Mouse (Mus musculus): ENCODE results near the gene Spcs2. TPM values are rescaled to one million over a fixed set of nuclear protein-coding genes. Genes with fewer than 3 reads are reported as not detected.
"Not testable (repeated sequence)": the region's sequence is repeated elsewhere in the genome, so short reads cannot be mapped to it uniquely, and the experiment has no call there.

Gene Spcs2
- polyA plus RNA-seq, 1 experiment from 2014 or later, result 344 TPM

DNA sequence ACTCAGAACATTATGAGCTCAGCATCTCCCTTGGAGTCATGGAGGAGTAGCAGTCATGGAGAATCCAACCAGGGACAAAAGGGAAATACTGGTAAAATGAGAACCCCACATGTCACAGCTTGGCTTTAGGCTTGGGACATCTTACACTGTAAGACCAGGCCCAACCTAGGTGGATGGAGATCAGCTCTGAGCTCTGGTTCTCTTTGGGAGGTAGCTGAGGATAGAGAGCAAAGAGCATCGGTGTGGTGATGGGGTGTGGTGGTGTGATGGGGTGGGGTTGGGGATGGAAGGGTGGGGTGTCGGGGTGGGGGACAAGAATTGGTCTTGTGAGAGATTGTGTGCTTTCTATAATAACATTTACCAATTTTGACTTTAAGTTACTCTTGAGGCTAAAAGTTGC, 52.4 kb downstream of the Spcs2 start:
- H3K27ac ChIP-seq, result no peak overlapping the region
- no peak overlapping the region for H3K9ac ChIP-seq
- no peak for ATAC-seq (ENCODE audit: low FRiP score)
- H3K27me3 ChIP-seq, result no peaks in the 10 kb centered on the region
- H3K4me2 ChIP-seq, result no peak overlapping the region
- WGBS, result 97% methylated on average over 2 of the region's 2 CpGs
- no peak overlapping the region for H3K4me3 ChIP-seq
- peaks cover 9% of the 10 kb centered on the region for H3K36me3 ChIP-seq
- H3K9me3 ChIP-seq, result no peaks in the 10 kb centered on the region
- H3K4me1 ChIP-seq (replicated peaks), result no peaks in the 10 kb centered on the region

DNA sequence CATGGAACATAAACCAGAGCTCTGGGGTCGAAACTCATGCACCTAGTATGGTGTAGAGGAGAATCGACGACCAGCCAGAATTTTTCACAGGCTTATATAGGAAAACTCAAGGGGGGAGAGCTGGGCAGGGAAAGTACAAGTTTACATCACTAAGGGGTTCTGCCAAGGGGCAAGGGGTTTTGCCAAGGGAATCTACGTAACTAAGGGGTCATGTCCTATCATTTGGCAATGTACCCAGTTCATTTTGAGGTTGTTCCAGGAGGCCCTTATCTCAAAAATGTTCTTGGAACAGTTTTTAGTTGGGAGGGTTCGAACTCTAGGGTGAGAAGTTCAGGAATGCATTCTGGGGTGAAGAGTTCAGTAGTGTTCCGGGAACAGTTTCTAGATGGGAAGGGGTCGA, 56.2 kb downstream of the Spcs2 start:
- WGBS, result 89% methylated on average over 7 of the region's 7 CpGs
- H3K9ac ChIP-seq; H3K27ac ChIP-seq; H3K27me3 ChIP-seq; H3K4me1 ChIP-seq (replicated peaks); H3K4me3 ChIP-seq; H3K4me2 ChIP-seq; H3K9me3 ChIP-seq; ATAC-seq (ENCODE audit: low FRiP score); H3K36me3 ChIP-seq: not testable (repeated sequence)

DNA sequence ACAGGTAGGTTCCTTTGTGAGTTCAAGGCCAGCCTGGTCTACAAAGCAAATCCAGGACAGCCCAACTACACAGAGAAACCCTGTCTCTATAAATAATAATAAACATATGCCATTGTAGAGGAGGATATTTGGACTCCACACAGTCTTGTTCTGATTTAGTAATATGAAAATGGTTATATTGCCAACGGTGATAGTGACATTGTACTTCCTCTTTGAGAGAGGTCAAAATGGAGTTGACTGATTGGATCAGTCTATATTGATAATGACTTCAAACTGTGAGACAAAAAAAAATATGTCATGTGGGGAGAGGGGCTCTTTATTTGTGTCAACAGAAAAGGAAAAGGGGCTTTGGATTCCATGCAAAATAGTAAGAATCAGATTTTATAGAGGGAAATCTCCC, 57.9 kb downstream of the Spcs2 start:
- H3K4me1 ChIP-seq (replicated peaks), result no peaks in the 10 kb centered on the region

DNA sequence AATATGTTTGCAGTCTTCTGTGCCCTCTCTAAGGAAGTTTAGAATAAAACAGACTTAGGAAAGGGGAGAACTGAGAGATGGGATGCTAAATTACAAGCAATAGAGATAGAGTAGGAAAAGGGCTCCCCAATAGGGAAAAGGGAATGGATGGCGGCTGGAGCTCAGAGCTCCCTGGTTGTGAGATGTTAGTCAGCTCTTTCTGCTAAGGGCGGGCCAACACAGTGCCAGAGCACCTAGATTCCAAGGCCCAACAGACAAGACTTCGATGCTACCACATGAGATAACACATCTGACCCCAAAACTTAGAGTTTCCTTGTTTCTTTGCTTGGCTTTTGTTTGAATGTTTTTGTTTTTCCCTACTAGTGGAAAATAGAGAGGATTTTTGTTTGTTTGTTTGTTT, 59.2 kb downstream of the Spcs2 start:
- not testable (repeated sequence) for H3K27ac ChIP-seq; H3K9me3 ChIP-seq; H3K4me3 ChIP-seq; H3K4me1 ChIP-seq (replicated peaks); H3K36me3 ChIP-seq; ATAC-seq (ENCODE audit: low FRiP score); H3K9ac ChIP-seq; H3K27me3 ChIP-seq; H3K4me2 ChIP-seq
- WGBS, result 84% methylated on average over 3 of the region's 3 CpGs

More for the DNA sequence above, 57.9 kb downstream of the Spcs2 start:
- Histone ChIP-seq H3K9me3 (no peaks in the 10 kb centered on the region), H3K4me2 (no peak overlapping the region), H3K36me3 (no peaks in the 10 kb centered on the region), H3K4me3 (no peak overlapping the region), H3K27ac (no peak overlapping the region), H3K9ac (no peak overlapping the region), H3K27me3 (no peaks in the 10 kb centered on the region)
- 89% methylated on average over 1 of the region's 1 CpGs for WGBS
- ATAC-seq (ENCODE audit: low FRiP score), result no peak

DNA sequence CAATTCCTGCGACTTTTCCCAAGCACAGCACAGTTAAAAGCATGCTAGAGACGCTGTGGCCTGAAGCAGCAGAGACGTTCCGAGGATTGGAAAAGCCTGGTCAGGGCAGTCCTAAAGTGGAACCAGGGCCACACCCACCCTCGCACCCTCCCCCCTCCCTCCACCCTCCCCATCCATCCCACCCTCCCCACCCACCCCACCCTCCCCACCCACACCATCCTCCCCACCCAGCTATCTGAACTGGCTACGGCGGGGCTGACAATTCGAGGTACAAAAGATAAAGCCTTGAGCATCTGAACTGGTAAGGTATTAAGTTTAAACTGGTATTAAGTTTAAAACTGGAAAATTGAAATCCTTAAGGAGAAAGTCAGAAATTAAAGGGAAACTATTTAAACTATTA, 59.7 kb downstream of the Spcs2 start:
- WGBS, result 70% methylated on average over 8 of the region's 8 CpGs
- Histone ChIP-seq H3K36me3 (no peaks in the 10 kb centered on the region), H3K9me3 (no peaks in the 10 kb centered on the region), H3K27me3 (0 out of 2 replicates have a peak, but pooled peaks cover 3% of the 10 kb centered on the region), H3K4me3 (no peak overlapping the region), H3K9ac (no peak overlapping the region), H3K27ac (no peak overlapping the region), H3K4me2 (no peak overlapping the region), H3K4me1 (replicated peaks) (no peaks in the 10 kb centered on the region)
- ATAC-seq (ENCODE audit: low FRiP score), result no peak

DNA sequence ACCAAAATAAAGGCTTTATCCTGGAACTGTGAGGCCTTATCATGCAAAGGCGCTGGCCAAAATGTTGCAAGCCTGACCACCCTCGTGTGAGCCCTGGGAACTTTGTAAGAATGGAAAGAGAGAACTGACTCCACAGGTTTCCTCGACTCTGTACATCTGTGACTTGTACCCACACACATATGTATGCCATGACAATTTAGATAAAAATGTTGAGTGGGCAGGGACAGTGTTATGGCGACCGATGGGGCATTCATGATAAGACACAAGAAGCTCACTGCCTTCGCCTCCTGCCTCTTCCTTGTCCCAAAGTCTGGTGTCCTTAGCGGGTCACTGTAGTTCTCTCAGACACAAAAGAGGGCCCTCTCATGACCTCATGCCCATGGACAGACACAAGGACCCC, 64.1 kb downstream of the Spcs2 start:
- no peak for ATAC-seq (ENCODE audit: low FRiP score)
- H3K27ac ChIP-seq, result no peak overlapping the region
- H3K36me3 ChIP-seq, result no peaks in the 10 kb centered on the region
- WGBS, result 84% methylated on average over 7 of the region's 7 CpGs
- no peaks in the 10 kb centered on the region for H3K9me3 ChIP-seq
- H3K9ac ChIP-seq, result no peak overlapping the region
- 0 out of 2 replicates have a peak, but pooled peaks cover 3% of the 10 kb centered on the region for H3K27me3 ChIP-seq
- H3K4me2 ChIP-seq, result no peak overlapping the region
- H3K4me1 ChIP-seq (replicated peaks), result peaks cover 31% of the 10 kb centered on the region
- H3K4me3 ChIP-seq, result no peak overlapping the region

DNA sequence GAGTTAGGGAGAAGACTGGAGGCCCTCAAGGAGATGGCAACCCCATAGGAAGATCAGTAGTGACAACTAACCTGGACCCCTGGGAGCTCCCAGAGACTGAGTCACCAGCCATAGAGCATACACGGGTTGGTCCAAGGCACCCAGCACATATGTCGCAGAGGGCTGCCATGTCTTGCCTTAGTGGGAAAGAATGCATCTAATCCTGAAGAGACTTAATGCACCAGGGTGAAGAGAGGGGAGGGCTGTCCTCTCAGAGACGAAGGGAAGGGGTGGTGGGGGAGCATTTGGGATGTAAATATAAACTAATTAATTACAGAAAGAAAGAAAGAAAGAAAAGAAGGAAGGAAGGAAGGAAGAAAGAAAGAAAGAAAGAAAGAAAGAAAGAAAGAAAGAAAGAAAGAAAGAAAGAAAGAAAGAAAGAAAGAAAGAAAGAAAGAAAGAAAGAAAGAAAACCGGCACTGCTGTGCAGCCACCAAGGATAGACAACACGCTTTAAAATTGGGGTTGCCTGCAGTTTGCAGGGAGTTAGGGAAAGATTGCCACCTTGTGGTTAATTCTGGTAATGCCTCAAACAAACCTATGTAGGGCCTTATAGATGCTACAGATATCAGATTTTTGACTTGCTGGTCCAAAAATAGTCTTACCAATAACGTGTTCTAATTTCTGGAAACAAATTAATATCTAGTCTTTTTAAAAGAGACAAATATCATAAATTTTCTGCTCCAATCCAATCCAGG, 65.2 kb downstream of the Spcs2 start:
- Histone ChIP-seq H3K4me3 (no peak overlapping the region), H3K4me2 (no peak overlapping the region), H3K27ac (no peak overlapping the region), H3K9me3 (no peaks in the 10 kb centered on the region), H3K27me3 (0 out of 2 replicates have a peak, but pooled peaks cover 3% of the 10 kb centered on the region), H3K36me3 (no peaks in the 10 kb centered on the region), H3K9ac (no peak overlapping the region), H3K4me1 (replicated peaks) (peaks cover 31% of the 10 kb centered on the region)
- ATAC-seq (ENCODE audit: low FRiP score), result no peak
- WGBS, result 35% methylated on average over 6 of the region's 6 CpGs

DNA sequence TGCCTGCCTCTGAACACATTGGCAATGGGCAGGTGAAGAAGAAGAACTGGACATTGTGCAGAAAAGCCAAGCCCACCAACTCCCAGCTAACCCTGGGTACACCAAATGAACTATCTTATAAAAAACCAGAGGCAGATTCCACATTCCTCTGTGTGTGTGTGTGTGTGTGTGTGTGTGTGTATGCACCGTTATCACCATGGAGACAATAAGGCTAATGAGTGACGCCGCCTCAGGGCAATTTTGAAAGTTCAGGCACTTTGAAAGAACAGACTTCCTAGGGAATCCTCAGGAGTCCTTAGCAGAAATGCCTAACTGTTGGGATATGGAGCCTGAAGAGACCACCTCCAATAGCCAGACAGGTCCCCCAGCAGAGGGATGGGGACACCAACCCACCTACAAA, 66.0 kb downstream of the Spcs2 start:
- 67% methylated on average over 3 of the region's 3 CpGs for WGBS
- H3K9ac ChIP-seq, result no peak overlapping the region
- H3K4me2 ChIP-seq, result no peak overlapping the region
- no peaks in the 10 kb centered on the region for H3K36me3 ChIP-seq
- H3K27me3 ChIP-seq, result 0 out of 2 replicates have a peak, but pooled peaks cover 3% of the 10 kb centered on the region
- H3K4me1 ChIP-seq (replicated peaks), result peaks cover 31% of the 10 kb centered on the region
- no peaks in the 10 kb centered on the region for H3K9me3 ChIP-seq
- no peak overlapping the region for H3K27ac ChIP-seq
- no peak for ATAC-seq (ENCODE audit: low FRiP score)
- H3K4me3 ChIP-seq, result no peak overlapping the region

DNA sequence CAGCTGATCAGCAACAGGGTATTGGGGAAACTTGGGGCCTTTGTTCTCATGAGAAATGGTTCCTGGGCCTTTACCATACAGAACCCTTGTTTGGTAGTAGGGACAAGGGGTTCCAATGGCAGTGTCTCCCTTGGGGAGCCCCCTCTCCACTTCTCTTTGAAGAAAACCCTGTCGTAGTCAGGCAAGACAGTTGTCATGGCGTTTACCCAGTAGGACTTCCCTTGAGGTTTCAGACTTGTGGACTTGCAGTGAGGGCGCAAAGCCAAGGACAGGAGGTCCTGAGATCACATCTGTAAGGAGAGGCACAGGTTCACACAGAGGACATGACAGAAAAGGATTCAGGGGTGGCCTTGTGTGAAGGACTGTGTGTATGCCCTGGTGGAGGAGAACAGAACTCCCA, 66.8 kb downstream of the Spcs2 start:
- Histone ChIP-seq H3K4me3 (no peak overlapping the region), H3K27me3 (0 out of 2 replicates have a peak, but pooled peaks cover 3% of the 10 kb centered on the region), H3K9me3 (no peaks in the 10 kb centered on the region), H3K4me1 (replicated peaks) (peaks cover 31% of the 10 kb centered on the region), H3K27ac (peak overlapping the region; percentile 86), H3K4me2 (no peak overlapping the region), H3K9ac (no peak overlapping the region), H3K36me3 (no peaks in the 10 kb centered on the region)
- 57% methylated on average over 3 of the region's 3 CpGs for WGBS
- ATAC-seq (ENCODE audit: low FRiP score), result no peak

DNA sequence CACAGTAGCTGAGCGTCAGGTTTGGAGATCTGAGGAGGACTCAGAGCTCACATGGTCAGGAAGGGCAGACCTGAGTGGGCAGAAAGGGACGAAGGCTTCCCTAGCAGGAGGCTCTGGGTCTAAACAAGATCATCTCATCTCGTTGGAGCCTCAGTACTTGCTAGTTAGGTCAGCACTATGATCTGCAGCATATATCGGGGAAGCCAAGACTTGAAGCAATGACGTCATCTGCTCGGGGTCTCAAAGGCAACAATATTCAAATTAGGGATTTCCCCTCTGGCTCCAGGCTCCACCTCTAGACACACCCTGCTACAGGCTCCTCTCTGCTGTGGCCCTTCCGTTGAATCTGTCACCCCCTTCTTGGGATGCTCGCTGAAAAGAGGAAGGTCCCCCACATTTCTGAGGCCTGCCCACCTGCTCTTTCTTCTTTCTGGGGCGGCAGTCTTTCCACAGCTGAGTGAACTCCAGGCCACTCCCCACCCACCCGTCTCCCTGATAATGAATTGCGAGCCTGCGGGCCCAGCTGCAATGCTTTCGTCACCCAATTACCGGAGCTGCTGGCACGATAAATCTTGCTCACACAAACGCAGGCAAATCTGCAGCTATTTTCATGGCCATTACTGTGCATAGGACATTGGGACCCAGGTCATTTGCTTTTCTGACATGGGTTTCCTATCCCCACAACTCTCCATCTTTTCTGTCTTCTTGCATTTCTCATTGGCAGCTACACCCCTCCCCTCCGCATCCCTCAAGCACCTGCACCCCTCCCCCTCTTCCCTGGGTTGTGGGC, 67.9 kb downstream of the Spcs2 start:
- peak; percentile 59 for ATAC-seq (ENCODE audit: low FRiP score)
- 10% methylated on average over 17 of the region's 17 CpGs for WGBS
- H3K27me3 ChIP-seq, result 0 out of 2 replicates have a peak, but pooled peaks cover 3% of the 10 kb centered on the region
- no peaks in the 10 kb centered on the region for H3K36me3 ChIP-seq
- H3K4me1 ChIP-seq (replicated peaks), result peaks cover 40% of the 10 kb centered on the region
- peak overlapping the region; percentile 86 for H3K27ac ChIP-seq
- H3K9me3 ChIP-seq, result no peaks in the 10 kb centered on the region
- H3K9ac ChIP-seq, result peak overlapping the region; percentile 39; the same call in 1 of the 2 replicates
- peak overlapping the region; percentile 44 for H3K4me2 ChIP-seq
- H3K4me3 ChIP-seq, result no peak overlapping the region; the same call in 1 of the 2 replicates

DNA sequence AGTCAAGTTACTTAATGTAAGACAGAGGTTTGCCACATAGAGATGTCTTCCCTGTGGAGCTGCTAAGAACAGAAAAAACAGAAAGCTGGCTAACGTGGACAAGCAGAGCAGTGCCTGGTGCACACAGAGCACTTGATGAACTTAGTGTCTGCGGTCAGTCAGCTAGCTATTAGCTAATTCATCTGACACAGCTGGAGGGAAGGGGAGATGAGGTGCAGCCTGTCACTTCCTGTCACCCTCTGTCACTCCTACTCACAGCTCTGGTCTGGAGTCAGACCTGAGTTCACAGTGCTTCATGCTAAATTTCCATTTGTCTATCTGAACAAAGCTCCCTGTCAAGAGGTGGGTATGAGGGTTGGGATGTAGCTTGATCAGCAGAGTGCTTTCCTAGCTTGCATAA, 69.2 kb downstream of the Spcs2 start:
- no peak overlapping the region for H3K9ac ChIP-seq

DNA sequence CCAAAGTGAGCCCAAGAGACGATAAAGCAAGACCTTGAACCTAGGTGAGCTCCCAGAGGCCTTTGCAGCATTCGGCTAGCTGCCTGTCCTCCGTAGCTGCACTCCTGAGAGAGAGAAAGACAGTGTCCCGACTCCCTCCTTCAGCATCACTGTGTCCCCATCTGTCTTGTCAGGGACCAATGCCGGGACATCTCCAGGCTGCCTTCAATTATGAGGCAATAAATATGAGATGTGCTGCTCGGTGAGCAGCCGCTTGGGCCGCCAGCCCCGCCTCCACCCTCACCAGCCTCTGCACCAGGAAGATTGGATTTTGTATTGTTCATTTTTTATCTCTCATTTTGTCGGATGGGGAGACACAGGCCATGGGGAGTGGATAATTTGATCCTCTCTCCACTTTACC, 72.4 kb downstream of the Spcs2 start:
- ATAC-seq (ENCODE audit: low FRiP score), result peak; percentile 50
- H3K36me3 ChIP-seq, result no peaks in the 10 kb centered on the region
- no peak overlapping the region for H3K4me3 ChIP-seq
- WGBS, result 56% methylated on average over 10 of the region's 10 CpGs
- H3K9ac ChIP-seq, result no peak overlapping the region
- H3K4me1 ChIP-seq (replicated peaks), result peaks cover 38% of the 10 kb centered on the region
- no peaks in the 10 kb centered on the region for H3K9me3 ChIP-seq
- H3K27me3 ChIP-seq, result no peaks in the 10 kb centered on the region
- H3K4me2 ChIP-seq, result no peak overlapping the region
- H3K27ac ChIP-seq, result peak overlapping the region; percentile 65

More for the DNA sequence above, 69.2 kb downstream of the Spcs2 start:
- H3K36me3 ChIP-seq, result no peaks in the 10 kb centered on the region
- WGBS, result 57% methylated on average over 2 of the region's 2 CpGs
- H3K4me3 ChIP-seq, result no peak overlapping the region
- no peak overlapping the region for H3K4me2 ChIP-seq
- ATAC-seq (ENCODE audit: low FRiP score), result no peak
- H3K27ac ChIP-seq, result no peak overlapping the region
- H3K4me1 ChIP-seq (replicated peaks), result peaks cover 41% of the 10 kb centered on the region
- H3K9me3 ChIP-seq, result no peaks in the 10 kb centered on the region
- H3K27me3 ChIP-seq, result no peaks in the 10 kb centered on the region
